20 mouse cellular contexts compared by ENCODE assay signal in genomic region chr8:46593772-46594171, GRCm38 (mm10). TPM values are rescaled to one million over a fixed set of nuclear protein-coding genes. Genes with fewer than 3 reads are reported as not detected.
DNase-seq lines count a peak whose midpoint lies in the region; ATAC-seq and TF ChIP-seq lines count a peak whose summit lies in the region.
"Had no signal": no experiment of that assay in that cellular context is flagged by ENCODE, and none has a peak within 500 bp of the region (broad histone marks: within the 10 kb centered on the region; RNA-seq: fewer than 3 reads in every experiment).

No protein-coding gene starts in this region.

- H3K36me3 ChIP-seq in heart, postnatal 0 days (replicated peaks; ENCODE audit: control insufficient read depth, insufficient read depth, low read length) = 0 out of 2 replicates have a peak, but pooled peaks cover 9% of the 10 kb centered on the region
- peaks cover 8% of the 10 kb centered on the region; the same call in 1 of the 2 replicates for H3K36me3 ChIP-seq in heart, embryonic 10.5 days
- no peaks in the 10 kb centered on the region; the same call in 1 of the 2 replicates for H3K36me3 ChIP-seq in thymus, adult 2 months (ENCODE audit: control insufficient read depth, insufficient read depth, low read length)

- TF ChIP-seq CTCF in heart, postnatal 0 days (IDR thresholded peaks at IDR 0.05; ENCODE audit: low read depth) = no peak
- TF ChIP-seq CTCF in thymus, adult 2 months (IDR thresholded peaks at IDR 0.05; ENCODE audit: borderline replicate concordance, control insufficient read depth, extremely low read depth, insufficient read depth, low read length, poor library complexity) = no peak

- H3K4me2 ChIP-seq in heart, postnatal 0 days (ENCODE audit: low read depth, low read length) = no peak overlapping the region
- H3K4me2 ChIP-seq: embryonic facial prominence, embryonic 12.5 days; heart, embryonic 13.5 days; limb, embryonic 15.5 days; neural tube, embryonic 13.5 days had no signal

- no peak overlapping the region for H3K27ac ChIP-seq in heart, postnatal 0 days (ENCODE audit: low read depth)
- no peak overlapping the region for H3K27ac ChIP-seq in heart, embryonic 10.5 days
- H3K27ac ChIP-seq in thymus, adult 2 months (ENCODE audit: control insufficient read depth, insufficient read depth, low read length) = no peak overlapping the region
- H3K27ac ChIP-seq: embryonic facial prominence, embryonic 12.5 days; heart, embryonic 13.5 days; left cerebral cortex, adult 2 months; limb, embryonic 15.5 days; neural tube, embryonic 13.5 days had no signal

- no peaks in the 10 kb centered on the region for H3K27me3 ChIP-seq in heart, postnatal 0 days (ENCODE audit: control insufficient read depth, insufficient read depth, low read length)
- no peaks in the 10 kb centered on the region for H3K27me3 ChIP-seq in heart, embryonic 10.5 days (ENCODE audit: insufficient read depth, poor library complexity, severe bottlenecking)
- no peaks in the 10 kb centered on the region for H3K27me3 ChIP-seq in thymus, adult 2 months (ENCODE audit: control insufficient read depth, insufficient read depth, low read length)
- H3K27me3 ChIP-seq: CH12.LX; embryonic facial prominence, embryonic 12.5 days; heart, embryonic 13.5 days; limb, embryonic 15.5 days; neural tube, embryonic 13.5 days had no signal

- WGBS in heart, postnatal 0 days = 38% methylated on average over 2 of the region's 2 CpGs
- 56% methylated on average over 2 of the region's 2 CpGs for WGBS in heart, embryonic 10.5 days
- 96% methylated on average over 2 of the region's 2 CpGs for WGBS in thymus, adult 2 months

- TF ChIP-seq EP300 in heart, postnatal 0 days (IDR thresholded peaks at IDR 0.05; ENCODE audit: low read depth) = no peak

- peaks cover 4% of the 10 kb centered on the region; the same call in 1 of the 2 replicates for H3K4me1 ChIP-seq in heart, postnatal 0 days (ENCODE audit: control insufficient read depth, insufficient read depth)
- peaks cover 20% of the 10 kb centered on the region; the same call in 1 of the 2 replicates for H3K4me1 ChIP-seq in heart, embryonic 10.5 days
- 0 out of 2 replicates have a peak, but pooled peaks cover 2% of the 10 kb centered on the region for H3K4me1 ChIP-seq in thymus, adult 2 months (replicated peaks; ENCODE audit: control insufficient read depth, insufficient read depth, low read length)
- H3K4me1 ChIP-seq: embryonic facial prominence, embryonic 12.5 days; limb, embryonic 15.5 days; neural tube, embryonic 13.5 days had no signal

- H3K9me3 ChIP-seq in heart, postnatal 0 days (replicated peaks; ENCODE audit: control insufficient read depth, low read length) = no peaks in the 10 kb centered on the region
- H3K9me3 ChIP-seq in heart, embryonic 10.5 days = no peaks in the 10 kb centered on the region
- H3K9me3 ChIP-seq: embryonic facial prominence, embryonic 12.5 days; heart, embryonic 13.5 days; limb, embryonic 15.5 days; neural tube, embryonic 13.5 days had no signal

- peak; percentile 78 for ATAC-seq in heart, postnatal 0 days (ENCODE audit: insufficient read depth, low read depth)
- ATAC-seq in megakaryocyte progenitor cell, adult 5-6 weeks (replicated peaks; ENCODE audit: poor library complexity) = peak; percentile 20
- ATAC-seq in CD4-positive, CD25-positive, alpha-beta regulatory T cell, adult 4 months = no peak
- ATAC-seq: hindbrain, embryonic 16.5 days had no signal

- TF ChIP-seq POLR2A in thymus, adult 2 months (IDR thresholded peaks at IDR 0.05; ENCODE audit: control insufficient read depth, extremely low read depth, insufficient read depth, low read length, poor library complexity) = no peak

- peak; percentile 29 for DNase-seq in heart, postnatal 0 days (ENCODE audit: low spot score)
- DNase-seq in heart, embryonic 10.5 days (ENCODE audit: low spot score) = no peak
- DNase-seq in lung, postnatal 10 days = peak; percentile 37
- no peak for DNase-seq in lung, postnatal 14 days
- DNase-seq in cerebellum, adult 8-10 months = peak; percentile 11
- DNase-seq in thymus, adult 2 months = no peak
- DNase-seq: adrenal gland, postnatal 25 days; kidney, adult 2 months; kidney, postnatal 36 days; lung, adult 18-20 months; thymus, postnatal 4 days had no signal

- H3K4me3 ChIP-seq in heart, postnatal 0 days (ENCODE audit: low read depth, low read length) = no peak overlapping the region
- H3K4me3 ChIP-seq in heart, embryonic 10.5 days = no peak overlapping the region
- H3K4me3 ChIP-seq in thymus, adult 2 months (ENCODE audit: control insufficient read depth, insufficient read depth, low read length) = no peak overlapping the region
- H3K4me3 ChIP-seq: embryonic facial prominence, embryonic 12.5 days; heart, embryonic 13.5 days; left cerebral cortex, adult 2 months; limb, embryonic 15.5 days; neural tube, embryonic 13.5 days had no signal

- no peak overlapping the region for H3K9ac ChIP-seq in heart, postnatal 0 days (replicated peaks; ENCODE audit: low read depth, low read length)
- H3K9ac ChIP-seq: embryonic facial prominence, embryonic 12.5 days; heart, embryonic 13.5 days; limb, embryonic 15.5 days; neural tube, embryonic 13.5 days had no signal

RNA-seq across cellular contexts. Expression of gene Primpol, which starts 23.2 kb away (rescaled TPM):
- total RNA-seq in heart, postnatal 0 days (2014; rRNA removed; ENCODE audit: low replicate concordance) = 1.7 and 2.9 TPM in 2 replicates
- polyA plus RNA-seq in heart, postnatal 0 days (2015; fragmentation: Nextera tagmentation; extraction: Ambion mirVana) = 3.4 and 4.3 TPM in 2 replicates
- 10.2 and 11.8 TPM in 2 replicates for polyA plus RNA-seq in heart, embryonic 10.5 days (2016; fragmentation: Nextera tagmentation; extraction: Ambion mirVana)
- 9.2 and 16.4 TPM in 2 replicates for total RNA-seq in megakaryocyte progenitor cell, adult 5-6 weeks (2015)
- 7.5 and 7.9 TPM in 2 replicates for total RNA-seq in megakaryocyte progenitor cell, adult 5-6 weeks (2017)
- polyA plus RNA-seq in CD4-positive, CD25-positive, alpha-beta regulatory T cell, adult 4 months (2017; shearing (Covaris generic)) = 10 to 100 TPM; 38.8 to 42.9 TPM
- 3.2 and 4.7 TPM in 2 replicates for polyA plus RNA-seq in thymus, adult 2 months (2012; rRNA removed)

RNA-seq across cellular contexts. Expression of gene Casp3, which starts 23.3 kb away (rescaled TPM):
- 11.8 and 20.8 TPM in 2 replicates for total RNA-seq in heart, postnatal 0 days (2014; rRNA removed; ENCODE audit: low replicate concordance)
- polyA plus RNA-seq in heart, postnatal 0 days (2015; fragmentation: Nextera tagmentation; extraction: Ambion mirVana) = 28.6 and 30.4 TPM in 2 replicates
- polyA plus RNA-seq in heart, embryonic 10.5 days (2016; fragmentation: Nextera tagmentation; extraction: Ambion mirVana) = 63.7 and 73.3 TPM in 2 replicates
- total RNA-seq in megakaryocyte progenitor cell, adult 5-6 weeks (2015) = 35.4 and 53.7 TPM in 2 replicates
- 85.1 and 113 TPM in 2 replicates for total RNA-seq in megakaryocyte progenitor cell, adult 5-6 weeks (2017)
- polyA plus RNA-seq in CD4-positive, CD25-positive, alpha-beta regulatory T cell, adult 4 months (2017; shearing (Covaris generic)) = 10 to 100 TPM; 50.3 to 69.1 TPM
- polyA plus RNA-seq in thymus, adult 2 months (2012; rRNA removed) = 13.0 and 14.7 TPM in 2 replicates

RNA-seq across cellular contexts. Expression of gene Cenpu, which starts 41.9 kb away (rescaled TPM):
- total RNA-seq in heart, postnatal 0 days (2014; rRNA removed; ENCODE audit: low replicate concordance) = 1.1 and 2.4 TPM in 2 replicates
- 4.3 and 5.3 TPM in 2 replicates for polyA plus RNA-seq in heart, postnatal 0 days (2015; fragmentation: Nextera tagmentation; extraction: Ambion mirVana)
- polyA plus RNA-seq in heart, embryonic 10.5 days (2016; fragmentation: Nextera tagmentation; extraction: Ambion mirVana) = 11.9 and 16.4 TPM in 2 replicates
- total RNA-seq in megakaryocyte progenitor cell, adult 5-6 weeks (2015) = 34.9 and 42.0 TPM in 2 replicates
- 71.4 and 104 TPM in 2 replicates for total RNA-seq in megakaryocyte progenitor cell, adult 5-6 weeks (2017)
- 1 to 10 TPM; 6.1 to 8.2 TPM for polyA plus RNA-seq in CD4-positive, CD25-positive, alpha-beta regulatory T cell, adult 4 months (2017; shearing (Covaris generic))
- 4.6 and 5.1 TPM in 2 replicates for polyA plus RNA-seq in thymus, adult 2 months (2012; rRNA removed)

Comparison
In these comparisons a context has a peak if more than half of its experiments do, and no peak if none do; other contexts are left out.
1. DNase-seq: peak in heart, postnatal 0 days (single experiment), lung, postnatal 10 days (single experiment) and cerebellum, adult 8-10 months (single experiment); none in heart, embryonic 10.5 days (single experiment), lung, postnatal 14 days (single experiment) and thymus, adult 2 months (single experiment).